Mouse (Mus musculus): ENCODE data around the gene Dpp6.

Gene Dpp6

GRCm38 (mm10) chr5:27373931-27374330, 556.9 kb downstream of the Dpp6 start:
- in situ Hi-C loops (cut with MboI, MseI), result no loop called here

- in situ Hi-C loops (cut with MboI, MseI), result no loop called here
These were observed 558.8 kb downstream of the Dpp6 start for GRCm38 (mm10) chr5:27375841-27376240.

- in situ Hi-C loops (cut with MboI, MseI), result no loop called here
These were observed 563.8 kb downstream of the Dpp6 start for GRCm38 (mm10) chr5:27380656-27381385.

GRCm38 (mm10) chr5:27398371-27398770, 581.4 kb downstream of the Dpp6 start:
- in situ Hi-C loops (cut with MboI, MseI), result no loop called here

DNA sequence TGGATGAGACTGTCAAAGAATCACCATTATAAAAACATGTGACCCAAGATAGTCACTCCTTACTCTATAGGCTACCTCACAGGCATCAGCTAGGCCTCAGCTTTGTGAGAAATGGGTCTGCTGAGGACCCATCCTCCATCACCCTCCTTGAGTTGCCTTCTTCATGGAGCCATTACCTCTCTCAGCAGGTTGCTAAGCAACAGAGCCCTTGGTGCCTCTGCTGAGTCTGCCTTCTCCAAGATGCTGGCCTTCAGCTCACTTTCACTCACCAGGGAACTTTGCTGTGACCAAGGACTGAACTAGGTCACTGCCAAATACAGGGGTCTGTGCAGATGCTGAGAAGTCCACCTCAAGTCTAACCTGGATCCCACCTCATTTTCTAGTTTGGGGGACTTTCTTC, 582.1 kb downstream of the Dpp6 start:
- in situ Hi-C loops (cut with MboI, MseI), result no loop called here

DNA sequence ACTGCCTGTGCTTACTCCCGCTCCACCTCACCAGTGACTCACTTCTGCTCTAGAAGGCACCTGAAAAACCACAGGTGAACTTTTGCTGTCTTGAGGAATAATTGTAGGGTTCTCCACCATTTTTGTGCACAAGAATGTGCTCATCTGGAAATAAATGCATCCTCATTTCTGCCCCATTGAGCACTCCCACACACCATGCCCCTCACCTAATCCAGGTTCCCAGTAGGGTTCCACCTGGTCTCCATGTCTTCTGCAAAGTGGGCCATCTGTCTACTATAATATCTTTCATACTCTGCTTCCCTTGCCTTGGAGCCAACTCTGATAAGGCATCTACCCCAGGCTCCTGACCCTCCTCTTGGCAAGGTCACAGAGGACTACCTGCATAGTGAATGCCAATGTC, 585.6 kb downstream of the Dpp6 start:
- in situ Hi-C loops (cut with MboI, MseI), result loop anchor here (10.0 kb wide), 1 partner anchor 1682 kb away; no protein-coding TSS in a partner anchor

DNA sequence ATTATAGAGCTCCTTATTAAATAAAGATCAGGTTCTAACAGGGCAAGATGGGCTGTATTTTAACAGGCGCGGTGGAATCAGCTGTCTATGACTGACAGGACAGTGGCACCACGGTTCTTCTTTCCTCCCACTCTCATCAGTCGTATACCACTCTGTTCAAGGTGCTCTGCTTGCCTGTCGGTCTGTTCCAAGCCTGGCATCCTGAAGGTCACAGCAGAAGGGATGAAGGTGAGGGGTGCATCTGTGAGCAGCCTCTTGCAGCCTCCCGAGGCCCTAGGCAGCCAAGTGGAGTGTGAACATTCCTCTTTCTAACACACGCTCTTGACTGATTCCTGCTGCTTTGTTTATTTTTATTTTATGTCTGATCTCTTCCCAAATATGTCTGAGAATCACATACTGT, 591.9 kb downstream of the Dpp6 start:
- in situ Hi-C loops (cut with MboI, MseI), result loop anchor here (10.0 kb wide), 1 partner anchor 1676 kb away; no protein-coding TSS in a partner anchor

DNA sequence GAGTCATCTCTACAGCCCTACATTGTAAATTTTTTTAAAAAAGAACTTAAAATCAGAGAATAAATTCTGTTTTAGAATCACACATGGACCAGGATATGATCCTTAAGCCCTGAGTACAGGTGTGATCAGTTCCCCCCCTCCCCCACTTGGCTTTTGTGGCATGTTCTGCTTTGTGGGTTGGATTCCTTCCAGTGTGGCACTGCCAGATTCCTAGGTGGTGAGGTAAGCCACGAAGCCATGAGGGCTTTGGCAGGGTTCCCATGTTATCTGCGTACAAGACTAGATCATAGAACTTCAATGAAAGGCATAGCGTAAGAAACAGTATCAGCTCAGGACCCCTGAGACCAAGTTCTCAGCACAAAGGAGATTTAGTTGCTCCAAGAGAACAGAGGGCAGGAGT, 596.0 kb downstream of the Dpp6 start:
- in situ Hi-C loops (cut with MboI, MseI), result loop anchor here (10.0 kb wide), 1 partner anchor 168 kb away; no protein-coding TSS in a partner anchor

DNA sequence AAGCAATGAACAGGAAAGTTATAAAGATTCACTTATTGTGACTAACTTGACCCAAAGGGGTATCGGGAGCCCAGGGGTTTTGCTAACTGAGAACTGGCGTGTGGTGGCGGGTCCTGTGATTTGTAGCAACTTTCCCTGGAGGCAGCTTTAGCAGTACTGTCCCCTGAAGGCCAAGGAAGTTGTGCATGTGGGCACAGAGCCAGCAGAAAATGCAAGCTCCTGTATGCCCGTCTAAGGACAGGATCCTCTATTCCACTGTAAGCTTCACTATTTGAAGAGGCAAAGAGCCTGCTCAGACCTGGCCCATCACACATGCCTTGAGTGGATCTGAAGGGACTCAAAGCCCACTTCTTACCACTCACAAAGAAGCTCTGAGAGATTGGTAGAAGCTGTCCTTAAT, 598.5 kb downstream of the Dpp6 start:
- in situ Hi-C loops (cut with MboI, MseI), result loop anchor here (10.0 kb wide), 1 partner anchor 171 kb away; no protein-coding TSS in a partner anchor

GRCm38 (mm10) chr5:27416571-27416970, 599.6 kb downstream of the Dpp6 start:
- in situ Hi-C loops (cut with MboI, MseI), result loop anchor here (10.0 kb wide), 1 partner anchor 172 kb away; no protein-coding TSS in a partner anchor

DNA sequence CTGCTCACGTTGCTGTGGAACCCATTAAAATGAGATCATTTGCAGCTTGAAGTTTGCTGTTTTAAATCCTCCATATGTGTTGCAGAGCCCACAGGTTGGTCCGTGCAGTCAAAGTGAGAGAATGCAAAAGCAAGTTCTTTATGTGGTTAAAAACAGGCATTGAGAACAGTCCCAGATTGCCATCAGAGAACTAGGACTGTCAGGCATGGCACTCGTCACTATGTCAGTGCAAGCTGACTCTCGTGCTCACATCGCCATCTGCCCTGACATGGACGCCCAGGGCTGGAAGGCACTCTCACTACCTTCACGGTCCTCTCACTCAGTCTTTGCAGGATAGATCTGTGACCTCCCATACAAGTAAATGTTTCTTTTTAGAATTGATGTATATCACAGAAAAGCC, 600.4 kb downstream of the Dpp6 start:
- in situ Hi-C loops (cut with MboI, MseI), result loop anchor here (10.0 kb wide), 1 partner anchor 173 kb away; no protein-coding TSS in a partner anchor

GRCm38 (mm10) chr5:27418856-27419255, 601.9 kb downstream of the Dpp6 start:
- in situ Hi-C loops (cut with MboI, MseI), result loop anchor here (10.0 kb wide), 1 partner anchor 174 kb away; no protein-coding TSS in a partner anchor

GRCm38 (mm10) chr5:27421090-27421635, 604.2 kb downstream of the Dpp6 start:
- in situ Hi-C loops (cut with MboI, MseI), result no loop called here

DNA sequence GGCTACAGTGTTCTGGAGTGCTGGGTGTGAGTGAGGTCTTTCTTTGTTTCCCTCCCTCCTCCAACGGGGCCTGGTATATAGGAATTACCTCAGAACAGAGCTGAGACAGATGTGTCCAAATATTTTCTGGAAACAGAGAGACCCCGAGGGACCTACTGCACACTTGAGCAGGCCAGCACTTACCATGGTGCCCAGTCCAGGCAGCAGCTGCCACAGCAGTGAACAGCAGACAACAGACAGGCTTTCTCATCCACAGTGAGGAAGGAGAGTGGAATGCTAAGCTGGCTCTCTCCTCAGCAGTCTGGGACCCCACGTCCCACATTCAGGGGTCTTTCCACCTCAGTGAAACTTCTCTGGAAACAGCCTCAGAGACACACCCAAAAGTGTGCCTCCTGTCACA, 606.8 kb downstream of the Dpp6 start:
- in situ Hi-C loops (cut with MboI, MseI), result no loop called here

DNA sequence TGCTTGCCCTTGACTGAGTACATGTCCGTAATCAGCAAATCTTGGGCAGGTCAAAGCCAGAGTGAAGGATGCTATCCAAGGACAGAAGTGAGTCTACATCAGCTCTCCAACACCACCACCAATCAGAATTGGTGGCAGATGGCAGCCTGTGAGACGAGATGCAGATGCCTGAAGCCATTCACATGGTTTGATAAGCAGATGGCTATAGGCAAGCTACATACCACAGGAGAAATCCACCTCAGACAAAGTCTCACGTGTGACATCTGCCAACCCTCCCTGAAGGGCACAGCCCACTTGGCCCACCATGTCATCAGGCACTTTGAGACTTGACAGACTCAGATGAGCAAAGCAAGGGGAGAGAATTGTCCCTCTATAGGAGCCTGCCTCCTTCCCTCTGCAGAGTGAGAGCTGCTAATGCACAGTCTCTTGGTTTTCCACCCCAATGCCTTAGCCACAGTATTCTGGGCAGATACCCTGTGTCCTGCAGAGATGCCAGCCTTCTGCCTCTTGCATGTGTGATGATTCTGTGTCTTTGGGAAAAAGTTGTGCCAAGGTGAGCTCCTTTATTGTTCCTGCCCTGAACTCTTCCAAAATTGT, 607.6 kb downstream of the Dpp6 start:
- in situ Hi-C loops (cut with MboI, MseI), result no loop called here

DNA sequence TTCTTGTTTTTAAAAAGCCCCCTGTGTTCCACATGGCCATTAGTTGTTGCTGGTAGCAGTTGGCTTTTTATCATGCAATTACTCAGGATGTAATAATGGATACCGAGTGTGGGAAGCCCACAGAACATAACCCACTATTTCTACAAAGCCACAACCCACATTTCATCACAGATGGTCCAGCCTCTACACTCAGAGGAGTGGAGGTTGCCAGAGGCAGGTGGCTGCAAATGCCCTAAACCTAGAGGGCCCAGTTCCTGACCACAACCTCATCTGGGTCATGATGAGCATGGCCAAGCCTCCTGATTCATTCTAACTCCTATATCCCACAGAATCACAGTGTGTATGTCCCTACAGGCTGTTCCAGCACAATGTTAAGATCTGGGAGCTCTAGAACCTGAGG, 609.2 kb downstream of the Dpp6 start:
- in situ Hi-C loops (cut with MboI, MseI), result no loop called here

DNA sequence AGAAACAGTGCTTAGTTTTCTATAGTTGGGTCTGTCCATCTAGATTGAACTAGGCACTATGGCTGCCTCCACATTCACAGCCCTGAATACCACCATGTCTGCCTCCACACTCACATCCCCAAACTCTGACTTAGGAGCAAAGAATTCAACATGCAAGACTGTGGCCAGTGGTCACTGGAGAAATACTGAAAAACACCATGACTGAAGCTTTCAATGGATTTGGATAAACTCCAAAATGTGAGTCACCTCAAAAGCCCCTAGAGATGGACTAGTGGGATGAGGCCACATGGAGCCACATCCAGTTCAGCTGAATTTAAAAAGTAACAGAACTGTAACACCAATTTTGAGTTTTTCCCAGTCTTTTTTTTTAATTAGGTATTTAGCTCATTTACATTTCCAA, 616.6 kb downstream of the Dpp6 start:
- in situ Hi-C loops (cut with MboI, MseI), result no loop called here

DNA sequence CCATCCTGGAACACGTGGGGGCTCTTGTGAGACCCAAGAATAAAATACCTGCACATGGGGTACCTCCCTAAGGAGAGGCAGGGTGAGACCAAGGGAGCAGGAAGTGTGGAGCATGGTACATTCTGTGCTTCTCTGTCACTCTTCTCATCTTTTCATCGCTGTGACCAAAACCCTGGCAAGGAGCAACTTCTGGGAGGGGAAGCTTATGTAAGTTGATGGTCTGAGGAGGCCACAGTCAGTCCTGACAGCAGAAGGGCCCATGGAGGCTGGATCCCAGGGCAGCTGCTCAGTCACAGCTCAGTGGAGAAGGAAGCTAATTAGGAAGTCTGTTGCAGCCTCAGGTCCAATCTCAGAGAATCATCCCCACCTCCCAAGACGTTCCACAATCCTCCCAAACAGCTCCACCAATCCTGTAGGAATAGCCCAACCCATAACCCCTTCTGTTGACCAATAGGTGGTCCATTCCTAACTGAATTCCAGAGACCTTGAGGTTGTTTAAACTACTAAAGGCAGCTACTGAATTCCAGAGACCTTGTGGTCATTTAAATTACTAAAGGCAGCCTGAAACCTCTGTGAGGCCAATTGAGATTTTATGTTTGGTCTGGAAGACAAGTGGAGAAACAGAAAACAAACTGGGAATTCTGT, 636.3 kb downstream of the Dpp6 start:
- in situ Hi-C loops (cut with MboI, MseI), result no loop called here

- in situ Hi-C loops (cut with MboI, MseI), result no loop called here
These were observed 637.4 kb downstream of the Dpp6 start for GRCm38 (mm10) chr5:27454386-27454785.

DNA sequence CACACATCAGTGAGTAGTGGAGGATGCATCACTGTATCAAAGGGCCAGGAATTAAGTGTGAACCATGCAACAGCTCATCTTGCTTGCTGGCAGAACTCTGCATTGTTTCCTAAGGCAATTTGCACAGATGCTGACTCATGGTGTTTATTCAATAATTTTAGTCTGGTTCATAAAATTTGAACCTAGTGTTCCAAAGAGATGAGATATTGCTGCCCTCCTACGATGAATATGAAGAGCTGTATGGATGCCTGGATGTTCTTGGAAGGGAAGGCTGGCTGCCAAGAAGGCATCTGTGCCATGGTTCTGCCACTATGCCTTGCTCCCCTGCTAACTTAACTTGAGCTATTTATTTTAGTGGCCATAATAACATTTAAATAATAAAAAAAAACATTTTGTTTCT, 640.0 kb downstream of the Dpp6 start:
- in situ Hi-C loops (cut with MboI, MseI), result no loop called here

- in situ Hi-C loops (cut with MboI, MseI), result no loop called here
These were observed 640.7 kb downstream of the Dpp6 start for GRCm38 (mm10) chr5:27457686-27458085.

GRCm38 (mm10) chr5:27474964-27475465, 658.0 kb downstream of the Dpp6 start:
- in situ Hi-C loops (cut with MboI, MseI), result no loop called here

Measured in regulatory T cell (primary cell).